9 mouse cellular contexts compared by ENCODE assay signal in the genomic region with DNA sequence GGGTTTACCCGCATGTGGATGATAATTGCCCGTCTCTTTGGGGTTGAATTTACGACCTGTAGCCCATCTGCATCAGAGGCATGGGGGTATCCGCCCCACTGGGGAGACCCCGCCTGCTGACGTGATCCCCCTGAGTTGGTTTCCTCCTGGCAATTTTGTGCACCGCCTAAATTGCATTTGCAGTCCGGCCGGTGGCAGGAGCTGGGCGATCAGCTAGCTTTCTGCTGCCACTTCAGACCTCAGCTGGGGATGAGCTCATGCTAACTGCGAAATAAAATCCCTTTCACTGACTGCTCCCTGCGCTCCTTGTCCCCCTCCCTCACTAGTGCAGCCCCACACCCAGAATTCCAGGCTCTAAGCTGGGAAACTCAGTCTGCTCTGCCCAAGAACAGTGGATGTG. TPM values are rescaled to one million over a fixed set of nuclear protein-coding genes. Genes with fewer than 3 reads are reported as not detected.
A peak's percentile ranks its signal among the peaks of the same experiment; 100 is the strongest.
DNase-seq lines count a peak whose midpoint lies in the region; ATAC-seq lines count a peak whose summit lies in the region.
"Had no signal": no experiment of that assay in that cellular context is flagged by ENCODE, and none has a peak within 500 bp of the region (broad histone marks: within the 10 kb centered on the region; RNA-seq: fewer than 3 reads in every experiment).

No protein-coding gene starts in this region.

- peak overlapping the region; percentile 88 for H3K27ac ChIP-seq in hindbrain, embryonic 15.5 days (replicated peaks)
- no peak overlapping the region for H3K27ac ChIP-seq in midbrain, embryonic 11.5 days (ENCODE audit: low read depth, low read length)
- H3K27ac ChIP-seq: macrophage had no signal

- H3K36me3 ChIP-seq in hindbrain, embryonic 15.5 days: no peaks in the 10 kb centered on the region
- H3K36me3 ChIP-seq in midbrain, embryonic 11.5 days (ENCODE audit: control insufficient read depth, insufficient read depth, low read length): no peaks in the 10 kb centered on the region

- no peak for ATAC-seq in hindbrain, embryonic 15.5 days (ENCODE audit: low FRiP score, low read depth)
- ATAC-seq in midbrain, embryonic 11.5 days (ENCODE audit: low FRiP score): no peak

- no peaks in the 10 kb centered on the region; the same call in 1 of the 2 replicates for H3K27me3 ChIP-seq in hindbrain, embryonic 15.5 days
- peaks cover 36% of the 10 kb centered on the region for H3K27me3 ChIP-seq in midbrain, embryonic 11.5 days (ENCODE audit: control insufficient read depth, insufficient read depth, low read length)

- peak overlapping the region; percentile 86 for H3K4me2 ChIP-seq in hindbrain, embryonic 15.5 days
- H3K4me2 ChIP-seq in midbrain, embryonic 11.5 days: peak overlapping the region; percentile 96; the same call in 1 of the 2 replicates

- H3K9me3 ChIP-seq in hindbrain, embryonic 15.5 days: no peaks in the 10 kb centered on the region
- H3K9me3 ChIP-seq in midbrain, embryonic 11.5 days (ENCODE audit: control insufficient read depth, low read length): no peaks in the 10 kb centered on the region

- H3K4me1 ChIP-seq in hindbrain, embryonic 15.5 days (replicated peaks): peaks cover 20% of the 10 kb centered on the region
- 0 out of 2 replicates have a peak, but pooled peaks cover 2% of the 10 kb centered on the region for H3K4me1 ChIP-seq in midbrain, embryonic 11.5 days (ENCODE audit: control insufficient read depth, insufficient read depth, low read length)

- peak overlapping the region; percentile 90 for H3K4me3 ChIP-seq in hindbrain, embryonic 15.5 days
- peak overlapping the region; percentile 56; the same call in 1 of the 2 replicates for H3K4me3 ChIP-seq in midbrain, embryonic 11.5 days (ENCODE audit: low read depth, low read length)

- peak; percentile 4 for DNase-seq in 3134 (ENCODE audit: extremely low read depth, insufficient read length, low spot score)
- peak; percentile 24 for DNase-seq in embryo, embryonic 9.5 days (ENCODE audit: extremely low spot score)
- DNase-seq in midbrain, embryonic 11.5 days (ENCODE audit: low spot score, missing footprints): peak; percentile 90
- DNase-seq in spleen, postnatal 36 days (ENCODE audit: low spot score in 2 of 2): no peak
- no peak for DNase-seq in gastrocnemius, adult 8-10 months (ENCODE audit: low spot score in 2 of 2)
- no peak for DNase-seq in natural killer cell, adult 2 months (ENCODE audit: low spot score in 2 of 2)
- DNase-seq in heart, adult 11 months: no peak

- peak overlapping the region; percentile 79 for H3K9ac ChIP-seq in hindbrain, embryonic 15.5 days
- no peak overlapping the region for H3K9ac ChIP-seq in midbrain, embryonic 11.5 days (ENCODE audit: low read length)

- 2% methylated on average over 12 of the region's 12 CpGs for WGBS in hindbrain, embryonic 15.5 days
- 1% methylated on average over 12 of the region's 12 CpGs for WGBS in midbrain, embryonic 11.5 days

RNA-seq across cellular contexts. Expression of gene Grm7, which starts 1.5 kb away (rescaled TPM):
- 34.0 and 40.2 TPM in 2 replicates for polyA plus RNA-seq in hindbrain, embryonic 15.5 days (2015; fragmentation: Nextera tagmentation; extraction: Ambion mirVana)
- polyA plus RNA-seq in midbrain, embryonic 11.5 days (2014; fragmentation: Nextera tagmentation; extraction: Ambion mirVana): 1.5 and 2.2 TPM in 2 replicates
- not detected for total RNA-seq in gastrocnemius, adult 8-10 months (2022)
- polyA plus RNA-seq: macrophage had no signal

Comparison
In these comparisons a context has a peak if more than half of its experiments do, and no peak if none do; other contexts are left out.
1. DNase-seq: peak in 3134 (single experiment), embryo, embryonic 9.5 days (single experiment) and midbrain, embryonic 11.5 days (single experiment); none in spleen, postnatal 36 days (0 of 2), gastrocnemius, adult 8-10 months (0 of 2), natural killer cell, adult 2 months (0 of 2) and heart, adult 11 months (single experiment).
2. RNA of gene Grm7, which starts 1.5 kb away (polyA plus RNA-seq): 34.0 to 40.2 TPM in hindbrain, embryonic 15.5 days; 1.5 to 2.2 TPM in midbrain, embryonic 11.5 days; every median in the first group is over 10 times any median in the second.